Mouse (Mus musculus) ES-Bruce4 (cell line): ENCODE measurements at regions not wholly inside any gene's neighbourhood (a gene's known extent, or its start where the extent isn't known, plus 50 kb on each side); places are given as distances from the start of the nearest gene placed in this dataset.

ENCODE experiments used
- H3K27ac ChIP-seq: 2 replicates; pipeline ENCODE4 v1.5.1; 2012; ENCODE audit warnings: low read length, inconsistent platforms; ENCODE audit not compliant: insufficient read depth
- H3K27me3 ChIP-seq: 2 replicates; pipeline ENCODE4 v1.6.1; 2012; ENCODE audit warnings: mild to moderate bottlenecking, low read length, inconsistent platforms; ENCODE audit not compliant: control insufficient read depth, poor library complexity, insufficient read depth, severe bottlenecking
- H3K36me3 ChIP-seq: 2 replicates; pipeline ENCODE4 v1.6.1; 2012; ENCODE audit warnings: inconsistent platforms, mild to moderate bottlenecking, low read length, moderate library complexity; ENCODE audit not compliant: control insufficient read depth, poor library complexity, insufficient read depth, severe bottlenecking
- H3K4me1 ChIP-seq: one replicate; pipeline ENCODE4 v1.8.1; 2011; ENCODE audit warnings: low read length; ENCODE audit not compliant: control insufficient read depth, insufficient read depth
- H3K4me3 ChIP-seq: 2 replicates; pipeline ENCODE4 v1.5.1; 2011; ENCODE audit warnings: low read depth, mild to moderate bottlenecking, low read length
- H3K9ac ChIP-seq: 2 replicates; pipeline ENCODE4 v1.6.1; 2012; ENCODE audit warnings: low read depth, mild to moderate bottlenecking, inconsistent platforms; ENCODE audit not compliant: poor library complexity, severe bottlenecking
- H3K9me3 ChIP-seq: replicated peaks from 2 replicates; pipeline ENCODE4 v1.6.1; 2012; ENCODE audit warnings: mild to moderate bottlenecking, low read length, inconsistent platforms; ENCODE audit not compliant: control insufficient read depth, poor library complexity, insufficient read depth, severe bottlenecking
- CTCF ChIP-seq: IDR thresholded peaks from one replicate; pipeline ENCODE4 v1.8.1; 2011; ENCODE audit warnings: low read depth, low read length
- EP300 ChIP-seq: IDR thresholded peaks from 2 replicates; pipeline ENCODE4 v1.6.1; 2011; ENCODE audit warnings: low read depth, low read length; ENCODE audit not compliant: insufficient read depth
- POLR2A ChIP-seq: IDR thresholded peaks from one replicate; pipeline ENCODE4 v1.8.1; 2011; ENCODE audit warnings: low read length; ENCODE audit not compliant: insufficient read depth

DNA sequence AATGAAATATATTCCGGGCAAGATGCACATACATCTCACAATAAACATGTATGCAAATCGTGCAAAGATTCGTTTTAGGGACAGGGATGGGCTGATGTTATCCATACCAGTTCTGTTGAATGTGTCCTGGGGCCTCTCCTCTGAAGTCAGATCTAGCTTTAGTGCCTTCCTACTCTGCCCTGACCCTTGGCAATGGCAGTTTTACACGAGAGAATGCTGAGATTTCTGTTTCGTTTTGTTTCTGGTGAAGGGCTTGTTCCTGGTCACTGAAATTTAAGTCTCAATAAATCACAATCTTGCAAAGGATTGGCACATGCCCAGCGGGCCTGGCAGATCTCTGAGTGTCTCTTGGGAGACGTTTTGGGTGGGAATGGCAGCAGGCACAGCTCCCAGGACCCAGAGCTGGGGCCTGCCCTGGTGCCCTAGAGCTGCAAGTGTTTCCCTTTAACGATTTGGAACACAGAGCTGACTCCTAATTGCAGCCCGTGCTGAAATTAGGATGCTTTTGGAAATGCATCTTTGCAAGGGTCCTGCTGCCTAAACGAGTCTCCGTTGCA lies 447.5 kb downstream of the Etnk1 start:
- Histone ChIP-seq H3K4me3 (no peak overlapping the region), H3K9ac (no peak overlapping the region), H3K27ac (no peak overlapping the region), H3K9me3 (no peaks in the 10 kb centered on the region), H3K4me1 (peaks cover 10% of the 10 kb centered on the region), H3K36me3 (no peaks in the 10 kb centered on the region), H3K27me3 (no peaks in the 10 kb centered on the region)
- TF ChIP-seq EP300 (no peak), POLR2A (no peak)

DNA sequence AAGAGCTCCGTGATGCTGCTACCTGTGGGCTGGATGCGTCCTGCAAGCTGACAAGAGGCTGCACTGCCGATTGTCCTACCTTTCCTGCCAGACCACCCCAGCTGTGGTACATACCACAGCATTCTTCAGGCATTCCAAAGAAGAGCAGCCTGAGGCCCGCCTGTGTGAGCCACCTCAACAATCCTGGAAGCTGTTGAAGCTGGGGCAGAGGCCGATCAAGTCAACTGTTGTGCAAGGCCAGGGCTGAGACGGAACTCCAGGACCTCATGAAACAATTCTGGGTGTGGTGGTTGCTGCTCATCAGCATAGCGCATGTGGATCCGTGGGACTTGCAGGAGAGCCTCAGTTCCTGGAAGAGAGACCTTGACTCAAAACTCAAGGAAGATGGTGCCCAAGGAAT lies 448.3 kb downstream of the Etnk1 start:
- Histone ChIP-seq H3K27me3 (no peaks in the 10 kb centered on the region), H3K9me3 (no peaks in the 10 kb centered on the region), H3K4me3 (no peak overlapping the region), H3K9ac (no peak overlapping the region), H3K36me3 (no peaks in the 10 kb centered on the region), H3K27ac (no peak overlapping the region), H3K4me1 (peaks cover 10% of the 10 kb centered on the region)
- no peak for TF ChIP-seq POLR2A
- no peak for TF ChIP-seq CTCF
- TF ChIP-seq EP300, result 0 out of 2 replicates have a peak, but pooled peaks have one; percentile 17

DNA sequence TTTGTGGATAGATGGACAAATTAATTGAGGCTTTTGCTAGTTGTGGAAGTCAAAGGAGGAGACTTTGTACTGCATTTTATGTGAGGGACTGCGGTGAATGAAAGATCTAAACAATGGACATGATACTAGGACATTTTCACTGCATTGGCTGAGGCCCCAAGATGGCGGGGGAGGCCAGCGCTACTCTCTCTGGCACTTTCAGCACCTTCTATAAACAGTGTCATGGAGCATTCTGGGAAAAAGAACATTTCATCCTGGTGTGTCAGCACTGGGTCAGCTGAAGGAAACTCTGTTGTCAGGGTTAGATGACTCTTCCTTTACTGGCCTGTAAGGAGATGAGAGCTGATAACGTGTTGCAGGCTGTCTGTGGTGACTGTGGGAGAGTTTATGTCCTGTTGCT lies 449.4 kb downstream of the Etnk1 start:
- H3K4me1 ChIP-seq, result peaks cover 10% of the 10 kb centered on the region
- H3K9me3 ChIP-seq, result no peaks in the 10 kb centered on the region
- no peaks in the 10 kb centered on the region for H3K27me3 ChIP-seq
- no peak overlapping the region for H3K9ac ChIP-seq
- TF ChIP-seq EP300 (no peak), CTCF (no peak), POLR2A (no peak)
- no peaks in the 10 kb centered on the region for H3K36me3 ChIP-seq
- no peak overlapping the region for H3K4me3 ChIP-seq
- no peak overlapping the region for H3K27ac ChIP-seq

GRCm38 (mm10) chr6:143618558-143618957 lies 451.5 kb downstream of the Etnk1 start:
- no peak for TF ChIP-seq CTCF
- no peak for TF ChIP-seq EP300
- no peak for TF ChIP-seq POLR2A
- H3K9ac ChIP-seq, result no peak overlapping the region

GRCm38 (mm10) chr6:143620583-143620982 lies 453.6 kb downstream of the Etnk1 start:
- Histone ChIP-seq H3K4me1 (no peaks in the 10 kb centered on the region), H3K9ac (no peak overlapping the region), H3K36me3 (no peaks in the 10 kb centered on the region), H3K4me3 (no peak overlapping the region), H3K27me3 (no peaks in the 10 kb centered on the region), H3K27ac (no peak overlapping the region), H3K9me3 (no peaks in the 10 kb centered on the region)
- TF ChIP-seq POLR2A (no peak), EP300 (no peak), CTCF (no peak)

More at GRCm38 (mm10) chr6:143618558-143618957, 451.5 kb downstream of the Etnk1 start:
- no peaks in the 10 kb centered on the region for H3K36me3 ChIP-seq
- H3K4me3 ChIP-seq, result no peak overlapping the region
- no peak overlapping the region for H3K27ac ChIP-seq
- H3K9me3 ChIP-seq, result no peaks in the 10 kb centered on the region
- H3K27me3 ChIP-seq, result no peaks in the 10 kb centered on the region
- H3K4me1 ChIP-seq, result peaks cover 4% of the 10 kb centered on the region

GRCm38 (mm10) chr6:143622161-143622560 lies 455.1 kb downstream of the Etnk1 start:
- no peaks in the 10 kb centered on the region for H3K4me1 ChIP-seq
- no peaks in the 10 kb centered on the region for H3K36me3 ChIP-seq
- TF ChIP-seq POLR2A, result no peak
- no peak for TF ChIP-seq EP300
- no peak for TF ChIP-seq CTCF
- no peak overlapping the region for H3K27ac ChIP-seq
- no peak overlapping the region for H3K4me3 ChIP-seq
- H3K9ac ChIP-seq, result no peak overlapping the region
- H3K9me3 ChIP-seq, result no peaks in the 10 kb centered on the region
- no peaks in the 10 kb centered on the region for H3K27me3 ChIP-seq
